Mouse (Mus musculus): ENCODE results near the gene Camk1d. TPM values are rescaled to one million over a fixed set of nuclear protein-coding genes. Genes with fewer than 3 reads are reported as not detected.
A peak's percentile ranks its signal among the peaks of the same experiment; 100 is the strongest.

The Camk1d gene
- polyA plus RNA-seq, 1 experiment from 2014 or later = 3.1 TPM

DNA sequence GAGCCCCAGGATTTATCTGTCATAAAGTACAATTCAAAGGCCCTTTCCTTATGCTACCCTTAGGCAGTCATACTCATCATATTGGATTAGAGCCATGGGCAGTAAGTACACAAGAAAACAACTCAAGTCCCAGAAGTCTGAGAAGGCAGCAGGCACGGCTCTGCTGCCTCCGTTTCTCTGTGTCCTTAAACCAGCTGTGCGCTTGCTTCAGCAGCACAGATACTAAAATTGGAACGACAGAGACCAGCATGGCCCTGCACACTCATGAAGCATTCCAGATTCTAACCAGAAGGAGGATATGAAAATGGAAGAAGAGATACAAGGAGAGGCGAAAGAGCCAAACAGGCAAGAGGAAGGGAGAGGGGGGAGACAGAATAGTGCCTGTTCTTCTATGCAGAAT, 72.6 kb downstream of the Camk1d start:
- 32% methylated on average over 5 of the region's 5 CpGs for WGBS
- H3K4me2 ChIP-seq = peak overlapping the region; percentile 33
- no peak for ATAC-seq (ENCODE audit: insufficient number of reproducible peaks, low FRiP score)
- no peak overlapping the region for H3K9ac ChIP-seq
- no peak overlapping the region for H3K27ac ChIP-seq (ENCODE audit: poor library complexity, severe bottlenecking)
- H3K4me3 ChIP-seq = no peak overlapping the region
- H3K36me3 ChIP-seq = no peaks in the 10 kb centered on the region
- H3K4me1 ChIP-seq (replicated peaks) = peaks cover 13% of the 10 kb centered on the region; the same call in 1 of the 2 replicates
- no peaks in the 10 kb centered on the region for H3K9me3 ChIP-seq (replicated peaks)
- no peaks in the 10 kb centered on the region for H3K27me3 ChIP-seq (replicated peaks)

DNA sequence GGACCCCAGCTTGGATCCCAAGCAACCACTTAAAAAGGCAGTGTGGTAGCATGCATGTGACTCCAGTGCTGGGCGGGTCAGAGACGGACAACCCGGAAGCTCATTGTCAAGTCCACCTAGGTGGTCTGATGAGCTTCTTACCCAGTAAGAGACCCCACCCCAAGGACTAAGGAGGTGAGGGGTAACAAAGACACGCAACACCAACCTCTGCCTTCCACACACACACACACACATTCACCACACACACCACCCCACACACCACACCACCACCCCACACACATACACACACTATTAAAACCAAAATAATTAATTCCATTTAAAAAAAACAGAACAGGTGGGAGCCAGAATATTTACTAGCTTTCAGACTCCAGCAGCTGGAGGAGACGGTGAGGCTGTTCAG, 73.7 kb downstream of the Camk1d start:
- no peak overlapping the region for H3K4me2 ChIP-seq
- H3K27ac ChIP-seq (ENCODE audit: poor library complexity, severe bottlenecking) = no peak overlapping the region
- no peak overlapping the region for H3K4me3 ChIP-seq
- 89% methylated on average over 5 of the region's 5 CpGs for WGBS
- H3K27me3 ChIP-seq (replicated peaks) = no peaks in the 10 kb centered on the region
- H3K36me3 ChIP-seq = no peaks in the 10 kb centered on the region
- H3K9me3 ChIP-seq (replicated peaks) = no peaks in the 10 kb centered on the region
- ATAC-seq (ENCODE audit: insufficient number of reproducible peaks, low FRiP score) = no peak
- H3K9ac ChIP-seq = no peak overlapping the region
- H3K4me1 ChIP-seq (replicated peaks) = peaks cover 13% of the 10 kb centered on the region; the same call in 1 of the 2 replicates

DNA sequence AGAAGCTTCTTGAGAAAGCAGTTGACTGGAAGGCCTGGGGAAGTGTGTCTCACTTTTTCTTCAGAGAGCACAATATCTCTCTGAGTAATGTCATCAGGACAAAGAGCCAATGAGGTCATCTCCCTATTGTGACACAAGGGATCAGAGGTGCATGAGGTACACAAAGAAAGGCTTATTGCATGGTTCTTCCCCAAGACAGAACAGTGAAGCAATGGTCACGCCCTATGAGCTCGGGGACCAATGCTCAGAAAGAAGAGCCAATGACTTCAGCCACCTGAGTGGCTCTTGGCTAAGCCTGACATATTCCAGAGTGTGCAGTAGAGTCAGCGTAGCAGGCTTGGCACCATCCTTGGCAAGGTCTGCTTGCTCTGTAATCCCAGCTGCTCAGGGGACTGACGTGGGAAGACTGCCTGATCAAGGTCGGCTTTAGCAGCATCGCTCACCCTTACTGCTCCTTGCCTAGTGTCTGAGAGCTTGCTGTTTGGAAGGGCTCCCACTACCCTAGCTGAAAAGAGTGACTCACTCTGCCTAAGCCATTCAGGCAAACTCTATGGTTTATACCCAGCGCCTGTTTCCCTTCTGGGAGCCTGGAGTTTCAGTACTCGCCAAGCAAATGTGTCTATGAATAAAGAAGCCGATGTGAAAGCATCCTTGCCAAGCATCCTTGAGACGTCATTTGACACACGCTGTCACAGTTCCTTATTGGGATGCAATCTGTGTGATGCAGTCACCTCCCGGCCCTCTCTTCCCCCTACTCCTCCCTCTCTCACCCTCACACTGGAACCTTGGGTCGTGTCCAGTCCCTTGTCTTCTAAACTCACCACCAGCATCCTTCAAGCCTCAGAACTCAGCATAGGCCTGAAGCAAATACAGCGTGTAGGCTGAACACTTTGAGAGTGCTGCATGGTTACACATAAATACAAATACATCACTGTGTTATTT, 77.2 kb downstream of the Camk1d start:
- Histone ChIP-seq H3K9me3 (replicated peaks) (no peaks in the 10 kb centered on the region), H3K4me2 (no peak overlapping the region), H3K4me1 (replicated peaks) (peaks cover 9% of the 10 kb centered on the region; the same call in 1 of the 2 replicates), H3K4me3 (no peak overlapping the region), H3K27me3 (replicated peaks) (no peaks in the 10 kb centered on the region), H3K36me3 (no peaks in the 10 kb centered on the region), H3K27ac (ENCODE audit: poor library complexity, severe bottlenecking) (no peak overlapping the region), H3K9ac (no peak overlapping the region)
- ATAC-seq (ENCODE audit: insufficient number of reproducible peaks, low FRiP score) = no peak
- 83% methylated on average over 14 of the region's 14 CpGs for WGBS

DNA sequence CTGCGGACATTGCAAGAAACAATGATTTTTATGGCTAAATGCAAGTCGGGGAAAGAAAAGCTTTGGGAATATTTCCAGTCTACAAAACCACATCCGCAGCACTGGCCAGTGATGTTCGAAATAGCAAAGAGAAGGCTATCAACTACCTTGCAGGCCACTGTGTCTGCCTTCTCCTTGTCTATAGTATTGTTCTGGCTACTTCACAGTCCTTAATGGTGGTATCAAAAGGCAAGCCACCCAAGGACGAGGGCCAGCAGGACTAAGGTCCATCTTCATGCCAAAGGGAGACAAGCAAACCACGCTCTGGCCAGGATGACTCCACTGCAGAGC, 82.0 kb downstream of the Camk1d start:
- H3K4me1 ChIP-seq (replicated peaks) = no peaks in the 10 kb centered on the region
- H3K9ac ChIP-seq = no peak overlapping the region
- 90% methylated on average over 6 of the region's 6 CpGs for WGBS
- no peaks in the 10 kb centered on the region for H3K27me3 ChIP-seq (replicated peaks)
- no peak overlapping the region for H3K27ac ChIP-seq (ENCODE audit: poor library complexity, severe bottlenecking)
- no peaks in the 10 kb centered on the region for H3K9me3 ChIP-seq (replicated peaks)
- no peak for ATAC-seq (ENCODE audit: insufficient number of reproducible peaks, low FRiP score)
- H3K4me2 ChIP-seq = no peak overlapping the region
- no peak overlapping the region for H3K4me3 ChIP-seq
- no peaks in the 10 kb centered on the region for H3K36me3 ChIP-seq

DNA sequence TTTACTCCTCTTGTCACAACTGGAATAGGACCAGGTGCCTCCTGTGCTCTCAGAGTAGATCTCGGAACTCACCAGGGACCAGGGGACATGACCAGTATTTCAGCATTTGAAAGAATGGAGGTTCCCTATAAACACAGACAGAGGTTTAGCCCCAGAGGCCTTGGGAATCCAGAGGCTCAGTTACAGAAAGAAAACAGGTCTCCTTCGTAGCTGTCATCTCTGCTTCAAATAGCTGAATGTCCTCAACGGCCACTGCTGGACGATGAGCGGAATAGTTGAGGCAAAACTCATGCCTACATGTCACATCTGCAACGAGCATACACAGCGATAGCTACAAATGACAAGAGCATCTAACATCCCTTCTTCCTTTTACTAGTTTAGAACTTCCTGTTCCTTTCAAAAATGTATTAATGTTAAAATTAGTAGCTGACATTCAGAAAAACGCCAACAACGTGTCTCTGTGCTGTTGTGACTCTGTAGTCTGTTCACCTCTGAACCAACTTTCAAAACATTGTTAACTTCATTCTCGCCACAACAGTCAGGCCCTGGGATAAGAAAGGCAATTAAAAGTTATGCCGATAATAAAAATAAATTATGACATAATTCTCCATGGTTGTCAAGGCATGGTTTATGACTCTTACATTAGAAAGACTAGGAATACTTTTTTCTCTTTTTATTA, 82.5 kb downstream of the Camk1d start:
- H3K27me3 ChIP-seq (replicated peaks) = no peaks in the 10 kb centered on the region
- H3K9me3 ChIP-seq (replicated peaks) = 0 out of 2 replicates have a peak, but pooled peaks cover 2% of the 10 kb centered on the region
- H3K27ac ChIP-seq (ENCODE audit: poor library complexity, severe bottlenecking) = no peak overlapping the region
- no peak overlapping the region for H3K4me3 ChIP-seq
- no peak overlapping the region for H3K9ac ChIP-seq
- 77% methylated on average over 11 of the region's 11 CpGs for WGBS
- H3K4me1 ChIP-seq (replicated peaks) = no peaks in the 10 kb centered on the region
- H3K4me2 ChIP-seq = no peak overlapping the region
- no peak for ATAC-seq (ENCODE audit: insufficient number of reproducible peaks, low FRiP score)
- no peaks in the 10 kb centered on the region for H3K36me3 ChIP-seq

DNA sequence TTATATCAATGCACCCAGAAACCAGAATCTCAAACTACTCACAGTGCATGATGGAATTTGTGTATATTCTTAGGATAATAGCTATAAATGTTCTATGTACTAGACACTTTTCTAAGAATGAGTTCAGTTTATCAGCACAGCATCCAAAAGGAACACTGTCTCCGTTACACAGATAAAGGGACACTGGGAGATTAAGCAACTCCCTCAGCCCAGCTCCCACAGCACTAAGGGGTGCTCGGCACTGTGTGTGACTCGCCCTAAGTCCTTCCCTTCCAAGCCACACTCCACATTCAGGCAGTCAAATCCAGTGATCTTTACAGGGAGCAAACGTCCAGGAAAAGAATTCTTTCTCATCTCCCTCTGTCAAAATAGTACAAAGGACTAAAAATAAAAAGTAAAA, 83.6 kb downstream of the Camk1d start:
- Histone ChIP-seq H3K4me2 (no peak overlapping the region), H3K4me3 (no peak overlapping the region), H3K4me1 (replicated peaks) (no peaks in the 10 kb centered on the region), H3K36me3 (no peaks in the 10 kb centered on the region), H3K27me3 (replicated peaks) (no peaks in the 10 kb centered on the region), H3K9ac (no peak overlapping the region), H3K9me3 (replicated peaks) (0 out of 2 replicates have a peak, but pooled peaks cover 2% of the 10 kb centered on the region), H3K27ac (ENCODE audit: poor library complexity, severe bottlenecking) (no peak overlapping the region)
- 28% methylated on average over 4 of the region's 4 CpGs for WGBS
- no peak for ATAC-seq (ENCODE audit: insufficient number of reproducible peaks, low FRiP score)

DNA sequence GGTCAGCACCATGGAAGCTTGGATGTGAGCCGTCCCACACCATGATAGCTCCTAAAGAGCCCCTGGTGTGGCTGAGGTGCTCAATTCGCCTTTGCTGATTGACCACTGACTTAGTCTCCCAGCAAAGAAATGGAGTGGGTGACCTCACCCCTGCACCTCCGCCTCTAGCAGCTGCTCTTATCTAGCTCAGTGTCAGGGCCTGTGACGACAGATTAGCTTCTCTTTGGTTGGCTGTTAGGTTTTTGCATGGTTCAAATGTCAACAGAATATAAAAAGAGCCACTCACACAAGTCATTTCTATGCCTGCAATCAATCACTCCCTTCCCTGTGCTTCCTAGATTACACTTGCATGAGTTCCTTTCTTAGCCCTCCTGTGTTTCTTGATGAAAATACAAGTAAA, 89.9 kb downstream of the Camk1d start:
- no peaks in the 10 kb centered on the region for H3K36me3 ChIP-seq
- no peak overlapping the region for H3K9ac ChIP-seq
- no peaks in the 10 kb centered on the region for H3K27me3 ChIP-seq (replicated peaks)
- H3K4me1 ChIP-seq (replicated peaks) = peaks cover 10% of the 10 kb centered on the region
- no peak overlapping the region for H3K4me2 ChIP-seq
- no peak overlapping the region for H3K4me3 ChIP-seq
- no peak overlapping the region for H3K27ac ChIP-seq (ENCODE audit: poor library complexity, severe bottlenecking)
- WGBS = 12% methylated on average over 4 of the region's 4 CpGs
- peaks cover 6% of the 10 kb centered on the region; the same call in 1 of the 2 replicates for H3K9me3 ChIP-seq (replicated peaks)
- ATAC-seq (ENCODE audit: insufficient number of reproducible peaks, low FRiP score) = peak; percentile 82

DNA sequence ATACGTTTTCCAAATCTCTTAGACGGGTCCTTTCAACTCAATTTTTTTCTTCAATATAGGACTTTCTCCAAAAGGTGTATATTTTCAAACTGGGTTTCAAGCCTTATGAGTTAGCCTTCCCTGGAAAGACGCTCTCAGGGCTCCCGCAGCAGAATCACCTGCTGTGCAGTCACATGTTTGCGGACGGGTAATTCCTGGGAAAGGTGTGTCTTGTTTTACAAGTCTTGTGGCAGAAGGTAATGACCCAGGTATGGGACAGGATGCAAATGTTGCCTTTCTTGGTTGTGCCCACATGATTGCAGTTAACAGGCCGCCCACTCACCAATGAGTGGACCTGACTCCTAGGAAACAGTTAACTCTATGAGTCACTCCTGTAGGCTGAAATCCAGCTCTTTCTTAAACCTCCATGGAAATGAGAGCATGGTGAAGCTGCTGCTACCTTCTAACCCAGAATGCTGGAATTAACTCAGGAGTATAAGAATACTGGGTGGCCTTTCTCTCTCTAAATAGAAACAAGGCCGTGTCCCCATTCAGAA, 95.9 kb downstream of the Camk1d start:
- no peak overlapping the region for H3K4me3 ChIP-seq
- ATAC-seq (ENCODE audit: insufficient number of reproducible peaks, low FRiP score) = no peak
- 85% methylated on average over 8 of the region's 8 CpGs for WGBS
- H3K4me2 ChIP-seq = no peak overlapping the region
- H3K9ac ChIP-seq = no peak overlapping the region
- no peak overlapping the region for H3K27ac ChIP-seq (ENCODE audit: poor library complexity, severe bottlenecking)
- H3K27me3 ChIP-seq (replicated peaks) = no peaks in the 10 kb centered on the region
- no peaks in the 10 kb centered on the region for H3K36me3 ChIP-seq
- H3K9me3 ChIP-seq (replicated peaks) = peaks cover 4% of the 10 kb centered on the region; the same call in 1 of the 2 replicates
- H3K4me1 ChIP-seq (replicated peaks) = peaks cover 19% of the 10 kb centered on the region

DNA sequence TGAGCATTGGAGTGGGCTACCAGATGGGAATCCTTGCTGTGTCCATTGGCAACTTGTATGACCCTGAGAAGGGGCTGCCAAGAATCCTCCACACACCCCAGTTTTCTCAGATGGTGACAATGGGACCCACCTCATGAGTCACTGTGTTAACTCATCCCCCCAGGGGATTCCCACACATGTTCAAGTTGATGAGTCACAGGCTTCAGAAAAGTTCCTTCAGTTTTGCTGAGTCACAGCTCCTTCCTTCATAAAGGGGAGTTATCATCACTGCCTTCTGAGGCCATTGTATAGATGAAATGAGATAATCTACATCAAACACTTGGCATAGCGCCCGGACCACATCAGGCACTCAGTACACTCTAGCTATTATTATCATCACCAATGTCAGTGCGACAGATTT, 99.4 kb downstream of the Camk1d start:
- 73% methylated on average over 3 of the region's 3 CpGs for WGBS
- Histone ChIP-seq H3K9ac (no peak overlapping the region), H3K4me1 (replicated peaks) (peaks cover 42% of the 10 kb centered on the region), H3K4me2 (no peak overlapping the region), H3K9me3 (replicated peaks) (no peaks in the 10 kb centered on the region), H3K36me3 (no peaks in the 10 kb centered on the region), H3K4me3 (no peak overlapping the region), H3K27me3 (replicated peaks) (no peaks in the 10 kb centered on the region), H3K27ac (ENCODE audit: poor library complexity, severe bottlenecking) (no peak overlapping the region)
- ATAC-seq (ENCODE audit: insufficient number of reproducible peaks, low FRiP score) = peak; percentile 80

DNA sequence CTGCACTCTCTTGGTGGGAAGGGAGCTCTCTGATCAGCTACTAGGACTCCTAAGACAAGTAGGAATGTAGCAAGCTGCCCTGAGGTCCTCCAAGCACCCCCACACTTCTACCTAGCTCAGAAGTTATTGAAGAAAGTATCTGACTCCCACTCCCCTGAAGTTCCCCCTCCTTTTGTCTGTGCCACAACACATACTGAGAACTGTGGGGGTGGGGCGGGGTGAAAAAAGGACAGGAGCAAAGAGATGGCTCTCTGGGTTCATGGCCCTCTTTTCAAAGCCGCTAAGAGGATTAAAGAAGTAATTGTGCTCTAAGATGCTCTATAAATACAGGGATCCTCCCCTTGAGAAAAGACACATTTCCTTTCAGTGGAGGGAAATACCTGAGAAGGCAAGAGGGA, 100.0 kb downstream of the Camk1d start:
- H3K27ac ChIP-seq (ENCODE audit: poor library complexity, severe bottlenecking) = peak overlapping the region; percentile 79
- 51% methylated on average over 2 of the region's 2 CpGs for WGBS
- ATAC-seq (ENCODE audit: insufficient number of reproducible peaks, low FRiP score) = peak; percentile 37

DNA sequence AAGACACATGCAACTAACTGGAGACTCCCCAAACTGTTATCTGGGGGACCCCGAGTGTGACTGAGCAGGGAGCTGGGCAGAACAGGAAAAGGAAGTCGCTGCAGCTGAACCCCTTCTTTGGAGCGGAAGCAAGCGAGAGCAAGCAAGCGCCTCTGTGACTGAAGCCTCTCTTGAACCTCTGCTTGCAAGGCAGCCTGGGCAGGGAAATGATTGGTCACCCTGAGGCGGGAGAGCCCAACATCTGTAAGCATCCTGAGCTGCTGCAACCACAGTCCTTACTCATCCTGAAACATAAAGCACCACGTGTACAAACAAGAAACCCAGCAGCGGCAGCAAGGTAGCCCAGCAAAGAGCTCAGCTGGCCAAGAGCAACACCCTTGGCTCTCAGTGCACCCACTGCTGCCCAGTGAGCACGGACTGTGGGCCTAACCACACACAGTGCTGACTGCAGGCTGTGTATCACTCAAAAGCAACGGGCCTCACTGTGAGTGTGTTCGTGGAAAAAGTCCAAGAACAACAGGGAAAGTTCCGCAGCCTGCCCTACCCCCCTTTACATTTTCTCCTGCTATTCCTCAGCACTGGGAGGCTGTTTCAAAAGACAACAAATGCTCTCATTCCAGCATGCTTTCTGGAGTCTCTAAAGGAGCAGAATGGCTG, 100.5 kb downstream of the Camk1d start:
- Histone ChIP-seq H3K36me3 (no peaks in the 10 kb centered on the region), H3K4me2 (no peak overlapping the region), H3K9ac (no peak overlapping the region), H3K27ac (ENCODE audit: poor library complexity, severe bottlenecking) (peak overlapping the region; percentile 79), H3K9me3 (replicated peaks) (no peaks in the 10 kb centered on the region), H3K4me1 (replicated peaks) (peaks cover 42% of the 10 kb centered on the region), H3K27me3 (replicated peaks) (no peaks in the 10 kb centered on the region), H3K4me3 (no peak overlapping the region)
- ATAC-seq (ENCODE audit: insufficient number of reproducible peaks, low FRiP score) = peak; percentile 79
- WGBS = 34% methylated on average over 12 of the region's 12 CpGs

More for the DNA sequence above, 100.0 kb downstream of the Camk1d start:
- H3K4me2 ChIP-seq = no peak overlapping the region
- H3K4me1 ChIP-seq (replicated peaks) = peaks cover 42% of the 10 kb centered on the region
- no peaks in the 10 kb centered on the region for H3K27me3 ChIP-seq (replicated peaks)
- no peak overlapping the region for H3K9ac ChIP-seq
- H3K36me3 ChIP-seq = no peaks in the 10 kb centered on the region
- H3K9me3 ChIP-seq (replicated peaks) = no peaks in the 10 kb centered on the region
- H3K4me3 ChIP-seq = no peak overlapping the region

Data from heart, embryonic 12.5 days (tissue).